In the genomic region with DNA sequence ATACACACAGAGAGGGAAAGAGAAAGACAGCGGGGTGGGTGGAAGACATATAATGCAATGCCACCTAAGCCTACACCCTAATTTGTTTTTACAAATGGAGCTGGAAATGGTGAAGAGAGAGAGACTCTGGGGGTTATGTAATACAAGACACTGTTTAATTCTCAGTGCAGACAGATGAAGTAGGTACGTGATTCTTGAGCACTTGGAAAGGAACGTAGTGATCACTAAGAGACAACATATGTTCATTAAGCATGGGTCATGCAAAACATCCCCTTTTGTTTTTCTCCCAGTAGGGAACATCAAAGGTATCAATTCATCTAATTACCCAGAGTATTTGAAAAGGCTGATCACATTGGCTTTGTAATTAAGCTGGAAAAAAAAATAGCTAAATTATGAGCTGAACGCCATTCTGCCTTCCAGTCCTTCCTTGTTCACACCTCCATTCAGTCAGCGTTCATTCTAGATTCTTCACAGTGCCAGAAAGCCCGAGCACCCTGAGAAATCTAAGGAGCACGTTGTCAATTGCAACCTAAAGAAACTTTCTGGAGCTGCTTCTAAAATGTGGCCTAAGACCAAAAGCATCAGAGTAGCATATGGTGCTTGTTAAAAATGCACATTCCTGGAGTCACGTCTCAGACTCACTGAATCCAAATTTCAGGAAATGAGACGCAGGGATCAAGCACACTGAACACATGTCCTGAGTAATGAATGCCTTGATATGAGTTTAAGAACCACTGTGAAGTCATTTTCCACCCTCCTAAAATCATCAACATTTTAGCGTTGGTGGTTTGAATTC, we compare ENCODE assay signal across 20 mouse cellular contexts. TPM values are rescaled to one million over a fixed set of nuclear protein-coding genes. Genes with fewer than 3 reads are reported as not detected.
A peak's percentile ranks its signal among the peaks of the same experiment; 100 is the strongest.
DNase-seq lines count a peak whose midpoint lies in the region; ATAC-seq lines count a peak whose summit lies in the region.
"Had no signal": no experiment of that assay in that cellular context is flagged by ENCODE, and none has a peak within 500 bp of the region (broad histone marks: within the 10 kb centered on the region; RNA-seq: fewer than 3 reads in every experiment).

No protein-coding gene starts in this region.

- H3K9me3 ChIP-seq in embryonic facial prominence, embryonic 11.5 days (replicated peaks; ENCODE audit: control insufficient read depth, low read length): no peaks in the 10 kb centered on the region
- H3K9me3 ChIP-seq: heart, embryonic 15.5 days; hindbrain, embryonic 10.5 days; intestine, embryonic 15.5 days; liver, embryonic 12.5 days; midbrain, embryonic 10.5 days; neural tube, embryonic 15.5 days had no signal

- no peak overlapping the region for H3K4me3 ChIP-seq in embryonic facial prominence, embryonic 11.5 days (ENCODE audit: low read depth, low read length)
- H3K4me3 ChIP-seq: heart, embryonic 15.5 days; hindbrain, embryonic 10.5 days; intestine, embryonic 15.5 days; liver, embryonic 12.5 days; midbrain, embryonic 10.5 days; neural tube, embryonic 15.5 days had no signal

- peak; percentile 84 for ATAC-seq in embryonic facial prominence, embryonic 11.5 days (replicated peaks; ENCODE audit: insufficient number of reproducible peaks, low FRiP score, low TSS enrichment, low read depth)
- ATAC-seq: intestine, embryonic 15.5 days; liver, embryonic 12.5 days; Patski had no signal

- no peaks in the 10 kb centered on the region for H3K27me3 ChIP-seq in embryonic facial prominence, embryonic 11.5 days (ENCODE audit: control insufficient read depth, insufficient read depth, low read length)
- H3K27me3 ChIP-seq: heart, embryonic 15.5 days; intestine, embryonic 15.5 days; liver, embryonic 12.5 days; neural tube, embryonic 15.5 days had no signal

- H3K9ac ChIP-seq in embryonic facial prominence, embryonic 11.5 days (replicated peaks; ENCODE audit: low read length): no peak overlapping the region
- H3K9ac ChIP-seq: heart, embryonic 15.5 days; intestine, embryonic 15.5 days; liver, embryonic 12.5 days; neural tube, embryonic 15.5 days had no signal

- H3K4me2 ChIP-seq in embryonic facial prominence, embryonic 11.5 days (ENCODE audit: low read depth, low read length): no peak overlapping the region
- H3K4me2 ChIP-seq: heart, embryonic 15.5 days; intestine, embryonic 15.5 days; liver, embryonic 12.5 days; neural tube, embryonic 15.5 days had no signal

- no peaks in the 10 kb centered on the region for H3K36me3 ChIP-seq in embryonic facial prominence, embryonic 11.5 days (replicated peaks; ENCODE audit: control insufficient read depth, insufficient read depth, low read depth, low read length)
- H3K36me3 ChIP-seq: heart, embryonic 15.5 days; hindbrain, embryonic 10.5 days; intestine, embryonic 15.5 days; liver, embryonic 12.5 days; midbrain, embryonic 10.5 days; neural tube, embryonic 15.5 days had no signal

- peak; percentile 34 for DNase-seq in embryo, embryonic 10 days (ENCODE audit: low spot score)
- no peak for DNase-seq in embryo, embryonic 9.5 days (ENCODE audit: extremely low spot score)
- DNase-seq in 3T3-L1 (ENCODE audit: low read depth, low spot score): peak; percentile 79
- DNase-seq in embryonic facial prominence, embryonic 11.5 days (ENCODE audit: low spot score): peak; percentile 79
- peak; percentile 60 for DNase-seq in hindlimb bud, embryonic 11.5 days (ENCODE audit: extremely low spot score, low read depth, low spot score)
- DNase-seq in retina, postnatal 1 day: no peak
- no peak for DNase-seq in layer of hippocampus, adult 8-10 months (ENCODE audit: low spot score in 2 of 2)
- no peak for DNase-seq in thymus, postnatal 14 days
- DNase-seq: heart, adult 11 months; kidney, postnatal 14 days; lung, postnatal 36 days; spleen, adult 18-20 months; thymus, postnatal 4 days had no signal

- H3K27ac ChIP-seq in embryonic facial prominence, embryonic 11.5 days (replicated peaks; ENCODE audit: low read depth, low read length): no peak overlapping the region
- H3K27ac ChIP-seq: heart, embryonic 15.5 days; hindbrain, embryonic 10.5 days; intestine, embryonic 15.5 days; liver, embryonic 12.5 days; midbrain, embryonic 10.5 days; neural tube, embryonic 15.5 days had no signal

- H3K4me1 ChIP-seq in embryonic facial prominence, embryonic 11.5 days (ENCODE audit: control insufficient read depth, insufficient read depth, low read length): no peaks in the 10 kb centered on the region
- H3K4me1 ChIP-seq: heart, embryonic 15.5 days; hindbrain, embryonic 10.5 days; intestine, embryonic 15.5 days; midbrain, embryonic 10.5 days; neural tube, embryonic 15.5 days had no signal

- WGBS in embryonic facial prominence, embryonic 11.5 days: 39% methylated on average over 10 of the region's 10 CpGs

RNA-seq across cellular contexts. Expression of gene Cd47, which starts 12.7 kb away (rescaled TPM):
- 48.5 and 50.3 TPM in 2 replicates for polyA plus RNA-seq in embryonic facial prominence, embryonic 11.5 days (2014; fragmentation: Nextera tagmentation; extraction: Ambion mirVana)
- total RNA-seq in layer of hippocampus, adult 8-10 months (2022): 100 to 1,000 TPM; 206 to 235 (median 218) TPM

Comparison
In these comparisons a context has a peak if more than half of its experiments do, and no peak if none do; other contexts are left out.
1. DNase-seq: peak in embryo, embryonic 10 days (single experiment), 3T3-L1 (single experiment), embryonic facial prominence, embryonic 11.5 days (single experiment) and hindlimb bud, embryonic 11.5 days (single experiment); none in embryo, embryonic 9.5 days (single experiment), retina, postnatal 1 day (single experiment), layer of hippocampus, adult 8-10 months (0 of 2) and thymus, postnatal 14 days (single experiment).